Mouse (Mus musculus) T-helper 1 cell (primary cell): ENCODE data around the gene Eif5a.

Experiments used
- in situ Hi-C: fragments of 300-600 bp; cut with MboI, MseI; formaldehyde crosslinking; loops from one replicate; pipeline ENCODE4 v1.15.1; 2025; ENCODE audit warnings: high pct_unique_total_duplicates

Gene Eif5a

DNA sequence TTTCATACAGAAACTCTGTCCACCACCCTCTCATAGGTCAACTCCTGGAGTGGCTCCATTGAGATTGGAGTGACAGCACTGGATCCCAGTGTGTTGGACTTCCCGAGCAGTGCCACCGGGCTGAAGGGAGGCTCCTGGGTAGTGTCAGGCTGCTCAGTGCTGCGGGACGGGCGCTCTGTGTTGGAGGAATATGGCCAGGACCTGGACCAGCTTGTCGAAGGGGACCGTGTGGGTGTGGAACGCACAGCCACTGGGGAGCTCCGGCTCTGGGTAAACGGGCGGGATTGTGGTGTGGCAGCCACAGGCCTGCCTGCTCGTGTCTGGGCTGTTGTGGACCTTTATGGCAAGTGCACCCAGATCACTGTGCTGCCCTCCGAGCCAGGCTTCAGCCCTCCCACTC is 18.8 kb downstream of the Eif5a start:
- in situ Hi-C loops, result no loop called here

DNA sequence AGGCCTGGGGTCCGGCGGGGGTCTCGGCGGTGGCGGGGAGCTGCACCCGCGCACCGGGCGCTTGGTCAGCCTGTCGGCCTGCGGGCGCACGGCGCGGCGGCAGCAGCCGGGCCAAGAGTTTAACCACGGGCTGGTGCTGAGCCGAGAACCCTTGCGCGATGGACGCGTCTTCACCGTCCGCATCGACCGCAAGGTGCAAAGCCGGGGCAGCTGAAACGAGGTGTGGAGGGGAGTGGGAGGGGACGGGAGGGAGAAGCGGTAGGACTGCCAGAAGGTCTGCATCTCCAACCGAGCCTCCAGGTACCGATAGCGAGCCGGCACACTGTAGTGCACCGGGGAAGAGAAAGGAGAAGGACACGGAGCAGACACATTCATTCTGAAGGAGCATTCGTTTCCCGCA is 19.8 kb downstream of the Eif5a start:
- in situ Hi-C loops, result no loop called here

DNA sequence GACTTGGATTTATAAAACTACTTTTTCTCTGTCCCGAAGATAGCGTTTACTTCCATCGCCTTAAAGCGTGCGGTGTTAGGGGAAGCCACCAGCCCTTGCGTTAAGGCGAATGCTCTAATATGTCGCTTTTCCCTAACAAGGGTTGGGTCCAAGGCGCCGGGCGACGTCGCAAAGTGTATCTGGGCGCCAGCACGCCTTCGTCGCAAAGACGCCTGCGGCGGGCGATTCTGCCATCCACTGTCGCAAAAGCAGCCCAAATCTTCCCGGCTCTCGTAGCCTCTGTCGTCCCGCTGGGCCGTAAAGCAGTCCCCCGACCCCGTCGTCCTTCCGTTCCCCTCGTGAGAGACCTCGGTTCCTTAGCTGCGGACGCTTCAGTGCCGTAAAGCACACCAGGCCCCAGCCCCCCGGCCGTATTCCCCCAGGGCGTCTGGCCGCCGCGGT is 20.3 kb downstream of the Eif5a start:
- in situ Hi-C loops, result no loop called here

DNA sequence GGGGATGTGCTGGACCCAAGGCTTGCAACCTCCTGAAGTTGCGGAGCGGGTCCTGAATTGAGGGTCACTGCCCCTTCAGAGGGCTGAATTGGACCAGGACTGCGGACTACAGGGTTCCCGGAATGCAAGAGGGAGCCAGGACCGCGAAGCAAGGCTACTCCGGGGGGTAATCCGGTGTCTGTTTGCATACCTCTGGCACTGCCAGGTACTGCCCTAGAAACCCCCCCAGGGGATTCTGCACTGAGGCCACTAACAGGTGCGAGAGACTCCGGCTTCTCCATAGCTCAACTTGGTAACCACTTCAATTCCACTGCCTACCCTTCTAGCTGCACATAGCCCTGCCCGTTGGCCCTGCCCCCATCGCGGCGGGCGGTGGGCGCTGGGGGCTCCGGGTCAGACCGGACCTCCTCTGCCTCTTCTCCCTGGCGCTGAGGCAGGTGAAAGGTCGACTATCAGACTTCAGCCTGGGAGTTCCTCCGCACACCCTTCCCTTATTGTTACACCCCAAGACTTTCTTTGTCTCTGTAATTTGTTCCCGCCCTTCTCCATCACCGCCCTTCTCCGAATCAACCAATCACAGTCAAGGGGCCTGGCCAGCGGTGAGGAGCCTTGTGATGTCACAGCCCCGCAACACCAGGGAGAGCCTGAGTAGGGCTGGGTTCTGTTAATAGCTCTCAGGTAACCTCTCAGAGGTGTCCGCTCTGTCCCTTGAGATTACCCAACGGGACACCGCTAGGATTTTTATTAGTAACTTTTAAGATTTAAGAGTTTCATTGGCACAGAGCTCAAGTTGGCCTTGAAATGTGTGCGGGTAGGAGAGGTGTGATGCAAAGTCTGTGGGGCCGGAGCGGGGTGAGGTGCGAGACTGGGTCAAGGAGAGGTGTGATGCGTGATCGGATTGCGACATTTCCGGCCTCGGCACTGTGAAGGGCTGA is 21.0 kb downstream of the Eif5a start, which contains the start of the genes 2810408A11Rik and Neurl4:
Gene 2810408A11Rik, minus strand, starts transcription at position 517 of the 935 bp plus-strand sequence.
Gene Neurl4, plus strand, starts transcription at position 602 of the 935 bp plus-strand sequence.
- in situ Hi-C loops, result no loop called here

DNA sequence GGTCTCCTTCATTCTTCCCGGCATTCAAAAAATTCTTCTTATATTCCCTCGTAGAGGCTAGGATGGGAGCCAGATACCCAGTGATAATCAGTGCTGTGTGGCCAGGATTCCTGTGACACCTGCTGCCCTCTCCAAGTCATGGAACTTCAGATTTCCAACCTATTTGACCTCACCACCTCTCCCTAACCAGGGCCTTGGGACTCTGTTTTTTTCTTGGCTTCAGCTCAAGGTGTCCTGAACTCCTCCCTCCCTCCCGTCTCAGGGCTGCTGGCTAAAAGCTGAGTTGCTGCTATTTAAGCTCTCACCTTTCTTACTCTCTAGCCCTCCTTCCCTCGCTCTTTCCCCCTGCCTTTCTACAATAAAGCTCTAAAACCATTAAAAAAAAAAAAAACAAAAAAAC is 21.9 kb downstream of the Eif5a start:
- in situ Hi-C loops, result no loop called here

DNA sequence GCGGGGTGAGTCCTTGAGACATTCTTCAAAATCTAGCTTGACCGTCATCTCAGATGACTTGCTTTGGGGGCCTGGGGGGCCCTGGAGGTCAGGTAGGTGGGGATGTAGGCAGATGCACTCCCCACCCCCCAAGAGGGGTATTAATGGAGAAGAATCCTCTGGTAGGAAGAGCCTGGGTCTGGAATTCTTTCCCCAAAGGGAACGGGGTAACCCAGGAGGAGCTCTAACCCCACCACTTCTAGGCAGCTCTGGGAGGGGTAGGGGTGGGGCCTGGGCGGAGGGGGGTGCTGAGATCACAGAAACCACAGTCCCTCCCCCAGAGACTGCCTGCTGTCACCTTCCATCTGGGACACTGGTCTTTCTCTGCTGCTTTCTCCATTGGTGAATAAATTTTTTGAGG is 26.5 kb downstream of the Eif5a start, which contains the start of gene Acap1:
Gene Acap1, minus strand, starts transcription at position 249 of the 400 bp plus-strand sequence.
- in situ Hi-C loops, result no loop called here

DNA sequence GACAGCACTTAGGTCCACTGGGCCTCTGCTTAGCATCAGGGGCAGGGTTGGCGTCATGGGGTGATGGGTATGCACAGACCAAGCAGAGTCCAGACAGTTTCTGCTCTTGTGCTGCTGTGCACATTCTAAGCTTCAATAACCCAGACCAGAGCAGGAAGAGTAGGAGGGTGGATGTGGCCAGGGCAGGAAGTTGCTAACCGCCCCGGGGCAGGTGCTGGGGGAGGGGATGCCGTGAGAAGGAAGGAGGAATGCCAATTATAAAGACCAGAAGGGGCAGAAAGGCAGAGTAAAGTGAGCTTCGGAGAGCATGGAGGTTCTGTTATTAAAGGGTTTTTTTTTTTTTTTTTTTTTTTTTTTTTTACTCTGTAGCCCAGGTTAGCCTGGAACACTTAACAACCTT is 27.1 kb downstream of the Eif5a start:
- in situ Hi-C loops, result no loop called here

DNA sequence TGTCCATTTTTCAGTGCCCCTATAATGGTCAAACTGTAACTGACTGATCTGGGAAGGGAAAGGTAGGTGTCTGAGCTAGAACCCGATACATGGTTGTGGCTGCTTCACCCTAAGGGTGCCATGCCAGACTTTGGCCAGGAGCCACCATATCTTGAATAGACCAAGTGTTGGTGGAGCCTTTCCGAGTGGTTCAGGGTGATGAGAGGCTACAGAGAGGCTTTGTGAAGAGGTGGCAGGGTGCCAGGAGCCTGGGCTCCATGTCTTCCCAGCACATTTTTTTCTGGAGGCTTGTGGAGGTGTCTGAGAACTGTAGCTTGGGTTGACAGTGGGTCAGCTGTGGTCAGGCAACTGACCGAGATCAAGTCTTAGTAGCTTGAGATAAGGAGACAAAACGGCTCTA is 30.3 kb downstream of the Eif5a start:
- in situ Hi-C loops, result no loop called here

DNA sequence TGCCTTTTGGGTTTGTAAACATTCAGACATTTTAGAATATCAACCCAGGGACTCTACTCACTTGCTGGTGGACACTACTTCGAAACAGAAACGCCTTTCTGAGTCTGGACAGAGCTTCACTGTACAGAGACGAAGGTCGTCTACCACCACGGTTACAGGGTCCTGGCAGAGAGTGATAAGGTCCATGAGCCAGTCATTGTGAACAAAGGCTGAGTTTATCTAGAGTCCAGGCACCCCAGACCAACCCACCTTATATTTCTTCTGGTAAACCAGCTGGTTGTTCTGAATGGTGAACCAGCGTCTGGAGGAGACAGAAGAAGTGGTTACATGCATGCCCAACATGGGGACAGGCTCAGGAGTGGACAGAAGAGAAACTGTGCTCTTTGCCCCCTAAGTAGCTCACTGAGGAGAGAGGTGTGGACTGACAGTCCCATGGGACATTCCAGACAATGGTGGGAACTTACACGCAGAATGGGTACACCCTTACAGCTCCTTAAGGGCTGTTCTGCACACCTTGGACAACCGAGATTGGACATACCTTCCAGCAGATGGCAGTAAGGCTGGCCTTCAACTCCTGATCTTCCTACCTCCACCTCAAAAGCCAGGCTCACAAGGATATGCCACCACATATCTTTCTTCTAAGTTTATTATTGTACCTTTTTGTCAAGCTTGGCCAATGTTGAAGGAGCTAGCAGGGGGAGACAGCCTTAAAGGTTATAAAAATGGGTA is 34.7 kb downstream of the Eif5a start:
- in situ Hi-C loops, result no loop called here

DNA sequence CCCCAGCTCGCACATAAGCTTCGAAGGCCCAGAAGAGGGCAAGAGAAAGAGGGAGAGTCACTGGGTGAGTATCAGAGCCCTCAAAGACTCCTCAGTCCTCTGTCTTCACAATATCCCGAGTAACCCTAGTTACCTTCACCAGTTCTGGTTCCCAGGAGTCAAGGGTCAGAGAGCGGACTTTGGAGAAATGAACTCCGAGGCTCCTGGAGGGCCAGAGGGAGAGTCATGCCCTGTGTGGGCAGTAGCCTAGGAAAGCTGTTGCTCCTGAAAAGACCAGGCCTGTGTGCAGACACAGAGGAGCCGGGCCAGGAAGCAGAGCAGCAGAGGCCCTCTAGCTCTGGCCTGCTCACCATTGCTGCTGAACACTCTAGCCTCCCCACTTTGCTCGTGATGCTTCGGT is 37.1 kb downstream of the Eif5a start:
- in situ Hi-C loops, result no loop called here

DNA sequence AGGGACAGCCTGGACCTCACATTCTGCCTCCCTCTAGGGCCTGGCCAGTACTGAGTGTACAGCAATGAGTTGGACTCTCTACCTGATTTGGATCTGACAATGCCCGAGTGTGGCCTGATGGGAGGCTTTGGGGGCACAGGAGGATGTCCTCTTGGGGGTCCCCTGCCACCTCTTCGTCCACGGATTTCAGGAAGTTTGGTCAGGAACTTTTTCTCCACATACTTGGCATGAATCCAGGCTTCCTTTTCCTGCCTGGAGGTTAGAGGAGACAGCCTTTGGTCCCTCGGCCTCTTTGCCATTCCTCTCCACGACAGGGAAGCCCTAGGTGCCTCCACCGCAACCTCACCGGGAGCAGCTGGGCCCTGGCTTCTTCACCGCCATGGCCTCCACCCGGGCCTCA is 37.5 kb downstream of the Eif5a start:
- in situ Hi-C loops, result no loop called here

DNA sequence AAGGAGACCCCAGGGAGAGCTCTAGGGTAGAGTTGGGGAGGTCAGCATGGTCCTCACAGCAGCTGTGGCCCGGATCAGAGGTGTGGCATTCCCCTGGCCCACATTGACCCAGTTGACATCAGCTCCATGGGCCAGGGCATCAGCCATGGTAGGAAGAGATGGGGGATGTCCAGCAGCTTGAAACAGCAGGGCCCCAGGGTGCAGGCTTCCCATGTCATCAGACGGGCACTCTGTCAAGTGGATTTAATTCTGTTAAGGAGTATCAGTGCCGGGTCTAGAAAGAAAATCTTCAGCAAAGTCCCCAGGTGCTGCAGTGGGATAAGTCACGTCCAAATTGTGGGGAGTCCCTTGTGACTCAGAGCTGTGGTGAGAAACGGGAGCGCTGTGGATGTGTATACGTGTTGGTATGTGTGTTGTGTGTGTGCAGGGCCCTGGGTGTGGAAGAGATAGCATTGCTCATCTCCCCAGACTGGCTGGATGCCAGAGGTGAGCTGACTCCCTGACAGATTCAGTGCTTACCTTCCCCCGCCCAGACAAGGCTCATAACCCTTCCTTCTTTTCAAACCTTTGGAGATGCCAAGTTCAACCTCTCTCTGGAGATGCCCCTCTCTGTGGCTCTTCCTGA is 38.1 kb downstream of the Eif5a start:
- in situ Hi-C loops, result no loop called here

DNA sequence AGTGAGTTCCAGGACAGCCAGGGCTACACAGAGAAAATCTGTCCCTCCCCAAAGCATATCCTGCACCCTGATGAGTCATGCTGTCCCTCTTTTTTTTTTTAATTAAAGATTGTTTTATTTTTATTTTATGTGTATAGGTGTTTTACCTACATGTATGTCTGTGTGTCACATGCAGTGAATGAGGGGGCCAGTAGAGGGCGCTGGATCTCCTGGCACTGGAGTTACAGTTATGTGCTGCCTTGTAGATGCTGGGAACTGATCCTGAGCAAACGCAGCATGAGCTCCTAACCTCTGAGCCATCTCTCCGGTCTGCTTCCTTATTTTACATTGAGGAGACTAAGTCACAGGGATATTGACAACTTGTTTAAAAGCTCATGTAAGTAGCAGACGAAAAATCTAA is 38.7 kb downstream of the Eif5a start:
- in situ Hi-C loops, result no loop called here

DNA sequence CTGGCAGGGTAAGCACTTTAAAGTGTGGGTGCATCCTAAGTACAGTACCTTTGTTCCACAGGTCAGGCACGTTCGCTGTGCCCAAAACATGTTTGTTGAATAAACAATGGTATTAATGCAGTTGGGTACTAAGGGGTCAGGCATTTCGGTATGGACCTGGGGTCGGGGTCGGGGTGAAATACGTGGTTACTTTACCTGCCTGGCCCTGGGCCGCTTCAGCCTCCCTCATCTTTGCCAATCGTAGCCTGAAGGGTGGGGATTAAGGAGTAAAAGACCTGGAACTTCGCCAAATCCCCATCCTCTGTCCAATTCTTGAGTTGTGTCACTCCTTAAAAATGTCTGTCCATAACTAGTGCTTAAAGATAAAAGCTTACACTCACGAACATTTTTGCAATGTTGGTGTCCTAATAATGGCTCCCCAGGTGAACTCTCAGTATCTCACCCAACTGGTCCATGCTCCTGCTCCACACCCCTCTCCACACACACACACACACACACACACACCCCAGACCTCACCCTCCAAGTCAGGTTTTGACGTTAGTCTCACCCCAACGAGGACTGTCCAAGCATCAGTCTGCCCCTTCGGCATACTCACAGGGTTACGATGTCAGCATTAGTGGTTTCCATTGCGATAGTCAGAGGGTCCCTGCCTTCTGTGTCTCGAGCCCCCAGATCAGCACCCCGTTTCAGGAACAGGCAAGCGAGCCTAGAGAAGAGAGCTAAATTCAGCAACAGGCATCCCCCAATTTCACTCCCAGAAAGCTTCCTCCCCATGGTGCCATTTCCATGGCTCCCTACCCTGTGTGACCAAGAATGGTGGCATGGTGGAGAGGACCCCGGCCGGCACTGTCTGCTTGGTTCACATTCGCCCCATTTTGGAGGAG is 39.7 kb downstream of the Eif5a start:
- in situ Hi-C loops, result no loop called here

DNA sequence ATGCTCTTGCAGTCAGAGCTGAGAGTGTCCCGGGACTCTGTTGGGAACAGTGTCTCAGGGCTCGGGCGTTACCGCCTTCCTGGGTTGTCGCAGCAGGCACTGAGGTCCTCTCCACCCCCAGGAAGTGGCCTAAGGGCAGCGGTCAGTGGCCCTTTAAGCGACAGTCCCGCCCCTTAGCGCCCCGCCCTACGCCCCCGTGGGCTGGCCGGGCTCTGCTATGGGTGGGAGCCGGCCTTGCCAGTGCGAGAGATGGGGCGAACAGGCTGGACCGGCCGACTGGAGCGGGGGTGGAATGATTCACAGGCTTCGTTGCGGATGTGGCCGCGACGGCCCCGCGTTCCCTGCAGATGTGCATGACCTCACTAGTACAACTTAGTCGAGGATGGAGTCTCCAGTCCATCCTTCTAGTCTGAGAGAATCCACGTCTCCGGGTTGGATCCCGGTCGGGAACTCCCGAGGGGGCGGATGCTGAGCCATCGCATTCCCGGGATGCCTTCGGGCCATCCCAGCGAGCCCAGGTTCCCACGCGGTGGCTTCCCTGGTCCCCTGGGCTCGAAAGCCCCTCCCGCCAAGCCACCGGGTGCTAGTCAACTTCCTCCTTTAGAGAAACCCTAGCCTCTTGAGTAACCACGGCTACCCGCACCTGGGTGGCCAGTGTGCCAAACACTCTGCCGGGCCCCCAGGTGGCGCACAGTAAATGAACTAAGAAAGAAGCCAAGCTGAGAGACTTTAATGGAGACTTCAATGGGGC is 40.7 kb downstream of the Eif5a start, which contains the start of gene Kctd11:
Gene Kctd11, minus strand, starts transcription at position 554 of the 751 bp plus-strand sequence.
- in situ Hi-C loops, result no loop called here

DNA sequence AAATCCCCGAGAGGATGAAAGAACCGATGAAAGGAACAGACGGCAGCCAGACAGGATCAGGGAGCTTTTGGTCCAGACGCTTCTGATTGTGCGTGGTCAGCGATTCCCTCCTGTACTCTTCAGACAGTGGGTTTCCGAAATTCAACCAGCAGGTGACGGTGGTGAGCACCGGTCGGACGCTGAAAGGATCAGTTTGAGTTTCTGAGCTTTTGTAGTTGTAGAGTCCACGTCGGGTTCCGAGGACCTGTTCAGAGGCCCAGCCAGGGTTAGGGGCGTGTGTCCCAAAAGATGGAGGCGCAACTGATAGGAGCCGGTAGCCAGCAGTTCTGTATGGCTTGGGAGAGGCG is 41.3 kb downstream of the Eif5a start:
- in situ Hi-C loops, result no loop called here

DNA sequence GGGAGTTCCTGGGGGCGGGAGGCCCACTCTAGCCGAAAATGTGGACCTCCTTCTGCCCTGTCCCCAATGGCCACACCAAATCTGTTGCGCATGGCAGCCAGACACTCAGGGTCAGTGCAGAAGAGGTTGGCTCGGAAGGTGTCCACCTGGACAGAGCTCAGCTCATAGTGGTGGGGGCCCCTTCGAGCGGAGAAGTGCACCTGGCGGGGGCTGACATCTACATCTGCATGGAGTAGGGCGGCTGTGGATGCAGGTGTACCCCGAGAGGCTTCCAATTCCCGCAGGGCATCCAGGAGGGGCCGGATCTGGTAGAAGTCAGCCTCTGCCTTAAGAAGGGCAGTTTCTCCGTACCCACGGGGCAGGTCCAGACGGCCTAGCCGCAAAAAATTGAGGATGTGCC is 42.0 kb downstream of the Eif5a start:
- in situ Hi-C loops, result loop anchor here (5.0 kb wide), 2 partner anchors 72 to 152 kb away; partner anchors contain the start of gene Tmem102

DNA sequence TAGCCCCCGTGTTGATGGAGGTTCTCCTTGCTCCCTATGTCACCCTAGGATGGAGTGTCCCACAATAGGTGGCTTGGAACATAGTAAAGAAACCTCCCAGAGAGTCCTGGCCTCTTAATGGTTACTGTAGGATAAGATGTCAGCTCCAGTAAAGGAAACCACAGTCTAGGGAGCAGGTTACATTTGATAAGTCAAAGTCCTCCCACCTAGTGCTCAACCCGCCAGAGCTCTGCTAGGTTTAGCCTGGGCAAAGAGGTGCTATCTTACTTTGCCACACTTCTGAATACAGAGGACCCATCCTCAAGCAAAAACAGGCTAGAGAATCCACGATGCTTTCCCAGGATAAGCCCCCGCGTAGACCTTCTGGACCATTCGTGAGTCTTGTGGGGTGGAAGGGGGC is 42.8 kb downstream of the Eif5a start:
- in situ Hi-C loops, result loop anchor here (5.0 kb wide), 2 partner anchors 72 to 152 kb away; partner anchors contain the start of gene Tmem102

DNA sequence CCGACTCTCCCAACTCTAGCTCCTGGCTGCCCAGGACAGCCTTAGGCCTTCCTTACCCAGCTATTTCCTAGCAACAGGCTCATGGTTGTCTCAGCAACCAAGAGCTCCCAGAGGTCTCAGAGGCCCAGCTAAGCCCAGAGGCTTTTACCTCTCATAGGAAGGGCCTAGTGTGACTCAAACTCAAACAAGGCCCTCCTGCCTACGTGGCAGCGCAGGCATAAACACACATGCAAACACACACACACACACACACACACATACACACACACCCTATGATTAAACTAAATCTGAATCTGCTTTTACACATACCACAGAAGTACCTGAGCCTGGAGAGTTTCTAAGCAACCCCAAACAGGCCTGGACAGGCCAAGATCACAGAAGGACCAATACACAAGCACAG is 43.4 kb downstream of the Eif5a start:
- in situ Hi-C loops, result loop anchor here (5.0 kb wide), 2 partner anchors 71 to 151 kb away; partner anchors contain the start of gene Tmem102

DNA sequence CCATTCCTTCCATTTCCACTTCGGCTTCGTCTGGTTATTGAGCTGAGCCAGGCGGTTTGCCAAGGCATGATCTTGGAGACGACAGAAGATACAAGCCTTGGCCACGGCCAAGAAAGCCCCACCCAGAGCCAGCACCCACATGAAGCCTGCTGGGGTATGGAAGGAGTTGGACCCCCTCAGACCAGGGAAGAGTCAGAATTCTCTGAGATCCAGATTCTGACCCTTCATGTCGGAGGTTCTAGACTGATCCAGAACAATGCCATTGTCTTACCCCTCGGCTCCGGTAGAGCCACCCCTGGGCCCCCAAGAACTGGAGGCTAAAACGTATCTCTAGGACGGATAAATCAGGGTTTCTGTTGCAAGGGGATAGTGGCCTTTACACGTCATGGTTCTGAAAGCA is 43.9 kb downstream of the Eif5a start, which contains the start of gene Tmem95:
Gene Tmem95, minus strand, starts transcription at position 141 of the 400 bp plus-strand sequence.
- in situ Hi-C loops, result loop anchor here (5.0 kb wide), 2 partner anchors 71 to 151 kb away; partner anchors contain the start of gene Tmem102
